Mouse (Mus musculus): ENCODE results near the gene Sctr. TPM values are rescaled to one million over a fixed set of nuclear protein-coding genes. Genes with fewer than 3 reads are reported as not detected.
"Not testable (repeated sequence)": the region's sequence is repeated elsewhere in the genome, so short reads cannot be mapped to it uniquely, and the experiment has no call there.

The Sctr gene
- polyA plus RNA-seq, 1 experiment from 2014 or later: 0.52 TPM

DNA sequence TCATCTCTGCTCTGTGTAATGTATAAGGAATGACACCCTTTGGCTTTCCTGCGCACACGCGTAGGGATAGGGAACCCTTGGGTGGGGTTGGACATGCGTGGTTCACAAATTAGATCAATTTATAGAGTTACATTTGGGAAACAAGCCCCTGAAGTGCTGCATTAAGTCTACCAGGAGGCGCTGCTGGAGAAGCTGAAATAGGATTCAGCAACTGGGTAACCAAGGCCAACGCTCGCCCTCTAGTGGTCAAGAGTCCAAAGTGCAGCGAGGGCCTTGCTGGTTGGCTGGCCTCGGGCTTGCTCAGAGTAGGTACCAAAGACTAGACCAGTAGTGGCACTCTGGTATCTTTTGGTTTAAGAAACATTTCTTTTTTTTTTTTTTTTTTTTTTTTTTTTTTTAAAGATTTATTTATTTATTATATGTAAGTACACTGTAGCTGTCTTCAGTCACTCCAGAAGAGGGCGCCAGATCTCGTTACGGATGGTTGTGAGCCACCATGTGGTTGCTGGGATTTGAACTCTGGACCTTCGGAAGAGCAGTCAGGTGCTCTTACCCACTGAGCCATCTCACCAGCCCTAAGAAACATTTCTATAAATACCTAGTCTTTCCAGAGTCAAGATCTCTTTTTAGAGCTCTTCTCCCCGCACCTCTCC, 86.9 kb downstream of the Sctr start:
- H3K27me3 ChIP-seq; H3K9ac ChIP-seq; H3K36me3 ChIP-seq (ENCODE audit: poor library complexity, severe bottlenecking); H3K4me1 ChIP-seq; H3K4me3 ChIP-seq; H3K4me2 ChIP-seq; H3K9me3 ChIP-seq (replicated peaks); H3K27ac ChIP-seq: not testable (repeated sequence)
- peak; percentile 76 for ATAC-seq
- WGBS: 55% methylated on average over 11 of the region's 14 CpGs

- Histone ChIP-seq H3K4me3 (no peak overlapping the region), H3K9ac (no peak overlapping the region), H3K27me3 (no peaks in the 10 kb centered on the region), H3K4me1 (no peaks in the 10 kb centered on the region), H3K4me2 (no peak overlapping the region), H3K9me3 (replicated peaks) (peaks cover 7% of the 10 kb centered on the region; the same call in 1 of the 2 replicates), H3K27ac (no peak overlapping the region), H3K36me3 (ENCODE audit: poor library complexity, severe bottlenecking) (no peaks in the 10 kb centered on the region)
- no peak for ATAC-seq
- WGBS: 69% methylated on average over 3 of the region's 3 CpGs
Measured at GRCm38 (mm10) chr1:120094920-120095319, 88.2 kb downstream of the Sctr start.

- 14% methylated on average over 7 of the region's 7 CpGs for WGBS
Measured at GRCm38 (mm10) chr1:120098327-120098726, 91.6 kb downstream of the Sctr start.

DNA sequence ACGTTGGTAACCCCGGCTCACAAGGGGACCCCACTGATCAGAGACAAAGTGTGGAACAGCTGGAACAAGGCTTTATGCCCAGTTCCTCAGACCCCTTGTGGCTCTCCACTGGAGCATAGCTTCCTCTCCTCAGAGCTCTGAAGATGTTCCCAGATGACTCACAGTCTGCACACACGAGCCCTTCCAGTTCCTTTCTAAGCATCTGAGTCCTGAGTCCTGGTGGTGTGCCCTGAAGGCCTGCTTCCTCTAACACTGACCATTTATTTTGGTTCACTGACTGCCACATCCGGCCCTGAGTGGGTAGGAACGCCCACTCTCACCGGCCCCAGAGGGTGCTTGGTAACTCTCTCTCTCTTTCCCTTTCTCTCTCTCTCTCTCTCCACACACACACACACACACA, 92.8 kb downstream of the Sctr start:
- no peak overlapping the region for H3K27ac ChIP-seq
- no peaks in the 10 kb centered on the region for H3K27me3 ChIP-seq
- no peaks in the 10 kb centered on the region for H3K36me3 ChIP-seq (ENCODE audit: poor library complexity, severe bottlenecking)
- H3K4me1 ChIP-seq: no peaks in the 10 kb centered on the region
- ATAC-seq: no peak
- H3K9me3 ChIP-seq (replicated peaks): no peaks in the 10 kb centered on the region
- H3K4me3 ChIP-seq: no peak overlapping the region
- 81% methylated on average over 6 of the region's 6 CpGs for WGBS
- no peak overlapping the region for H3K4me2 ChIP-seq
- H3K9ac ChIP-seq: no peak overlapping the region

More at GRCm38 (mm10) chr1:120098327-120098726, 91.6 kb downstream of the Sctr start:
- H3K4me1 ChIP-seq: no peaks in the 10 kb centered on the region
- no peaks in the 10 kb centered on the region for H3K9me3 ChIP-seq (replicated peaks)
- no peaks in the 10 kb centered on the region for H3K36me3 ChIP-seq (ENCODE audit: poor library complexity, severe bottlenecking)
- no peak overlapping the region for H3K4me3 ChIP-seq
- no peak overlapping the region for H3K9ac ChIP-seq
- no peak for ATAC-seq
- no peaks in the 10 kb centered on the region for H3K27me3 ChIP-seq
- H3K27ac ChIP-seq: no peak overlapping the region
- no peak overlapping the region for H3K4me2 ChIP-seq

DNA sequence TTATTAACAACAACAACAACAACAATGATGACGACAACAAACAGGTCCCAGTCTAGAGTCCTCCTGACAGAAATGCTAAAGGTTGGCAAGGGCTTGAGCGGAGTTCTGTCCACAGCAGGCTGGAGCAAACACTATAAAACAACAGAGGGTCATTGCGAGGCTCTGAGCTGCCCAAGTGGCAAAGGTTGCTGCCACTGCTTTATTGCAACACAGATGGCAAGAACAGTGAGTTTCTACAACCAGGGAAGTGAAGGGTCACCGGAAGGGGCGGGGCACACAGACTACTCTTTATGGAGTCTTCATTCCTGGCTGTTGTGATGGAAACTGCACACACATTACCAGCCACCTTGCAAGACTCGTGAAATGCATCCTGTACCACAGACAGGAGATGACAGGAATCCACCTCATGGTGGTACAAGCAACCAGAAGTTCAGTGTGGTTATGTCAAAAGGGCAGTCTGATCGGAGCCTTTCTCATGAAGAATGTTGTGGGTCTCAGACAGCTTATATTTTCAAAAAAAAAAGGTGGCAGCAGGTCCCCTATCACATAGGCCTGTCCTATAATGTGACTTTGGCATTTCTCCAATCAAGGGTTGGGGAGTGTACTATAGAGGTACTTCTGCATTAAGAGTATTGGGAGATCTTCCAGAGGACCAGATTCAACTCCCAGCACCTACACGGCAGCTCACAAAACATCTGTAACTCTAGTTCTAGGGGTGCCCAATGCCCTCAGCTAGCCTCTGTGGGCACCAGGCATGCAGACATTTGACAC, 93.9 kb downstream of the Sctr start:
- Histone ChIP-seq H3K36me3 (ENCODE audit: poor library complexity, severe bottlenecking) (no peaks in the 10 kb centered on the region), H3K27ac (no peak overlapping the region), H3K9me3 (replicated peaks) (no peaks in the 10 kb centered on the region), H3K9ac (no peak overlapping the region), H3K4me3 (no peak overlapping the region), H3K27me3 (no peaks in the 10 kb centered on the region), H3K4me2 (no peak overlapping the region), H3K4me1 (no peaks in the 10 kb centered on the region)
- WGBS: 83% methylated on average over 8 of the region's 8 CpGs
- no peak for ATAC-seq

GRCm38 (mm10) chr1:120101227-120101609, 94.5 kb downstream of the Sctr start:
- Histone ChIP-seq H3K4me1 (no peaks in the 10 kb centered on the region), H3K4me2 (no peak overlapping the region), H3K9ac (no peak overlapping the region), H3K36me3 (ENCODE audit: poor library complexity, severe bottlenecking) (no peaks in the 10 kb centered on the region), H3K27me3 (no peaks in the 10 kb centered on the region), H3K4me3 (no peak overlapping the region), H3K9me3 (replicated peaks) (no peaks in the 10 kb centered on the region), H3K27ac (no peak overlapping the region)
- ATAC-seq: no peak
- 91% methylated on average over 3 of the region's 3 CpGs for WGBS

- no peaks in the 10 kb centered on the region for H3K9me3 ChIP-seq (replicated peaks)
- 73% methylated on average over 5 of the region's 5 CpGs for WGBS
- H3K27me3 ChIP-seq: no peaks in the 10 kb centered on the region
- H3K36me3 ChIP-seq (ENCODE audit: poor library complexity, severe bottlenecking): no peaks in the 10 kb centered on the region
- no peaks in the 10 kb centered on the region for H3K4me1 ChIP-seq
- ATAC-seq: no peak
- H3K4me3 ChIP-seq: no peak overlapping the region
- no peak overlapping the region for H3K9ac ChIP-seq
- H3K27ac ChIP-seq: no peak overlapping the region
- H3K4me2 ChIP-seq: no peak overlapping the region
Measured at GRCm38 (mm10) chr1:120105556-120105959, 98.9 kb downstream of the Sctr start.

DNA sequence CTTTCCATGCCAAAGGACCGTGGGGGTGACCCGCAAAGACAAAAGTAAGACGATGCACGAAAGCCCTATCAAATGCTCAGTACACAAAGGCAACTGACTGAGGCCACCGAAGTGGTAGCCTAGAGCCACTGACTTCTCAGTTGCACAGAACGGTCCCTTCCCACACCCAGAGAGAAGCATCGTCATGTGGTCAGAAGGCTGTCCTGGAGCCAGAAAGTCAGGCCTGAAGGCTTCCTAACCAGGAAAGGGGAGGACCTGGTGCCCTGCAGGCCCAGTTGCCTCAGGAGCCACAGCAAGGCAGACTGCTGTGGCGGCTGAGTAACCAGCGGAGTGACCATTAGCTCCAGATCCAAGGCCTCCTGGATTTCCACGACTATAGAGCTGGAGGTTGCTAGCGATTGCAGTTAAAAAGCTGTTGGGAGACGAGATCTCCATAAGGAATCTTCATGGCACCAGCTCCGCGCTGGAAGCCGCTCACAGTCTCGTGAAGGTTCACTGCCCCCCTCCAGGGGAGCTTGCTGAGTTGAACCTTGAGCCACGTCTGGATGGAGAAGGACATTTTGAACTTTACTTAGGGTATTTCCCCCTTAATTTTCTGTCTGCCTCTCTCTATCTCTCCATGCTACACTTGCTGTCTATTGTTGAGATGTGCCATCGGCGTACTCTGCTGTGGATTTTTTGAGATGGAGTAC, 103.2 kb downstream of the Sctr start:
- Histone ChIP-seq H3K9me3 (replicated peaks) (peaks cover 5% of the 10 kb centered on the region; the same call in 1 of the 2 replicates), H3K36me3 (ENCODE audit: poor library complexity, severe bottlenecking) (peaks cover 39% of the 10 kb centered on the region), H3K4me3 (no peak overlapping the region), H3K9ac (no peak overlapping the region), H3K4me1 (peaks cover 4% of the 10 kb centered on the region), H3K4me2 (no peak overlapping the region), H3K27me3 (no peaks in the 10 kb centered on the region), H3K27ac (no peak overlapping the region)
- 86% methylated on average over 19 of the region's 19 CpGs for WGBS
- no peak for ATAC-seq

DNA sequence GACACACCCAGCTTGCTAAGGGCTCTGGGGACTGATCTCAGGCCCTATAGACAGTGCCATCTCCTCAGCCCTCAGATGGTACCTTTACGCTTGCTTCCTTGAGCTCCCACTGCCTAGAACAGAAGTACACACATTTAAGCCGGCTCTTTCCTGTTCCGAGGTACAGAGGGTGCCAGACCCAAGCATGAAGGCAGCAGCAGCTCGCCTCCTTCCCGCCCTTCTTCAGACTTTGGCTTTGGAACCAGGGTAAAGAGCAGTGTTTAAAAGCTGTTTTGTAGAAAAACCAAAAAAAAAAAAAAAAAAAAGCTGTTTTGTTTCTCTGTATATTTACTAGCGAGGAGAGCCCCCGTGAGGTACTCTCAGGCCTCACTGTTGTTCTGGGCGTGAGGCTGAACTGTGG, 105.1 kb downstream of the Sctr start:
- no peak overlapping the region for H3K4me3 ChIP-seq
- peaks cover 5% of the 10 kb centered on the region; the same call in 1 of the 2 replicates for H3K9me3 ChIP-seq (replicated peaks)
- H3K9ac ChIP-seq: no peak overlapping the region
- H3K36me3 ChIP-seq (ENCODE audit: poor library complexity, severe bottlenecking): peaks cover 52% of the 10 kb centered on the region
- no peak overlapping the region for H3K4me2 ChIP-seq
- peaks cover 21% of the 10 kb centered on the region for H3K4me1 ChIP-seq
- ATAC-seq: no peak
- H3K27me3 ChIP-seq: no peaks in the 10 kb centered on the region
- WGBS: 88% methylated on average over 8 of the region's 8 CpGs
- no peak overlapping the region for H3K27ac ChIP-seq

DNA sequence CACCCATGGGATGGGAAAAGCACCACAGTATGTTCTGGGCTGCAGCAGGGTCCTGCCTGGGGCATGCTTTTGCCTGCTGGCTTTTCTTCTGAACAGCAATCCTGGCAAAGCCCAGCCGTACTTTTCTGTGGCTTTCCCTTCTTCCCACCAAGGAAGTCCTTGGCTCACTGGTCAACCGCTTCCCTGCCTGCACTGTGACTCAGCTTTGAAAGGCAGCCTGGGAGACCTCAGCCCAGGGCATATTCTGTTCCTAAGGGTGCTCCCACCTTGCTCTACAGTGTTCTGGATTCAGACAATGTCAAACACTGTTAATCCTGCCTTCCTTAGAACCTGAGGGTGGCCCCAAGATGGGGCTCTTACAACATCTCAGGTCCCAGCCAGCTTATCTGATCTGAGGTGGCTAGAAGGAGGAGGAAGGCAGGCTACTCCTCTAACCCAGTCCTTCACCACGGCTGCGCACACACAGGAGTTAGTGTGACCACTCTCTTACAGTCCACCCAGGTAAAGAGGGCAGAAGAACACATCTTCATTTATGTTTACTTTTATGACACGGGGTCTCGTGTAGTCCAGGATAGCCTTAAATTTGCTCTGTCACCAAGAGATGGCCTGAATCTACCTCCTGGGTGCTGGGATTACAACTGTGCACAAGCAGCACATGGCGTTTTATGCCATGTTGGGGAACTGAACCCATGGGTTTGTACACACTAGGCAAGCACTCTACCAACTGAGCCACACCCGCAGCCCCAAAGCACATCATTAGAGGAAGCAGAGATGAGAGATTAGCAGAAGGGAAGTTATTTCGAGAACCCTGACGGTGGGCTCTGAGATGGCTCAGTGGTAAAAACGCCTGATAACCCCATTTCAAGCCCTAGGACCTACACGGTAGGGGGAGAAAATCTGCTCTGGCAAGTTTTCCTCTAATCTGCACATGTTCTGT, 105.8 kb downstream of the Sctr start:
- H3K4me3 ChIP-seq: no peak overlapping the region
- H3K36me3 ChIP-seq (ENCODE audit: poor library complexity, severe bottlenecking): peaks cover 58% of the 10 kb centered on the region
- 92% methylated on average over 12 of the region's 12 CpGs for WGBS
- H3K4me1 ChIP-seq: peaks cover 27% of the 10 kb centered on the region
- ATAC-seq: no peak
- H3K9ac ChIP-seq: no peak overlapping the region
- H3K27ac ChIP-seq: peak overlapping the region; percentile 12; the same call in 1 of the 2 replicates
- no peak overlapping the region for H3K4me2 ChIP-seq
- peaks cover 5% of the 10 kb centered on the region; the same call in 1 of the 2 replicates for H3K9me3 ChIP-seq (replicated peaks)
- no peaks in the 10 kb centered on the region for H3K27me3 ChIP-seq

Data from forebrain, embryonic 13.5 days (tissue).